Mouse (Mus musculus) B cell, adult 2 months (primary cell): Measurements from ENCODE around the gene Cyp2ab1.
"Not testable (repeated sequence)": the region's sequence is repeated elsewhere in the genome, so short reads cannot be mapped to it uniquely, and the experiment has no call there.

Experiments used
- DNase-seq, 2 experiments: peaks; one replicate each; pipeline ENCODE4 v3.0.0; 2022

Cyp2ab1 gene

GRCm38 (mm10) chr16:20325286-20325685 lies at the start of gene Cyp2ab1:
Gene Cyp2ab1, minus strand, starts transcription at chr16:20325404.
- DNase-seq: no peak

- no peak for DNase-seq
Measured at GRCm38 (mm10) chr16:20371731-20372130, 46.5 kb upstream of the Cyp2ab1 start.

- no peak for DNase-seq
Measured at GRCm38 (mm10) chr16:20368221-20368620, 43.0 kb upstream of the Cyp2ab1 start.

- no peak for DNase-seq
Measured at GRCm38 (mm10) chr16:20362121-20362520, 36.9 kb upstream of the Cyp2ab1 start.

- DNase-seq: not testable (repeated sequence)
Measured at GRCm38 (mm10) chr16:20361496-20361895, 36.3 kb upstream of the Cyp2ab1 start.

- DNase-seq: no peak
Measured at GRCm38 (mm10) chr16:20359643-20360295, 34.6 kb upstream of the Cyp2ab1 start.

- DNase-seq: peak in 1 of 2 experiments; percentile 1
Measured at GRCm38 (mm10) chr16:20357837-20358236, 32.6 kb upstream of the Cyp2ab1 start.

GRCm38 (mm10) chr16:20354762-20355161 lies 29.6 kb upstream of the Cyp2ab1 start:
- no peak for DNase-seq

GRCm38 (mm10) chr16:20354011-20354410 lies 28.8 kb upstream of the Cyp2ab1 start:
- no peak for DNase-seq

- no peak for DNase-seq
Measured at GRCm38 (mm10) chr16:20345464-20345863, 20.3 kb upstream of the Cyp2ab1 start.

- DNase-seq: no peak
Measured at GRCm38 (mm10) chr16:20338616-20339015, 13.4 kb upstream of the Cyp2ab1 start.

- DNase-seq: no peak
Measured at GRCm38 (mm10) chr16:20334918-20335317, 9.7 kb upstream of the Cyp2ab1 start.

GRCm38 (mm10) chr16:20328306-20328705 lies 3.1 kb upstream of the Cyp2ab1 start:
- no peak for DNase-seq

GRCm38 (mm10) chr16:20323907-20324306 lies 1.3 kb downstream of the Cyp2ab1 start:
- no peak for DNase-seq

- no peak for DNase-seq
Measured at GRCm38 (mm10) chr16:20322274-20322673, 2.9 kb downstream of the Cyp2ab1 start.

- DNase-seq: no peak
Measured at GRCm38 (mm10) chr16:20316770-20317169, 8.4 kb downstream of the Cyp2ab1 start.

- DNase-seq: no peak
Measured at GRCm38 (mm10) chr16:20315266-20315665, 9.9 kb downstream of the Cyp2ab1 start.

- DNase-seq: no peak
Measured at GRCm38 (mm10) chr16:20312272-20312671, 12.9 kb downstream of the Cyp2ab1 start.

GRCm38 (mm10) chr16:20301770-20302649 lies 23.2 kb downstream of the Cyp2ab1 start, which contains the start of gene Parl:
Gene Parl, minus strand, starts transcription at chr16:20302387.
- peak; percentile 83 to 85 for DNase-seq

GRCm38 (mm10) chr16:20300076-20300475 lies 25.1 kb downstream of the Cyp2ab1 start:
- DNase-seq: no peak

GRCm38 (mm10) chr16:20280238-20280637 lies 45.0 kb downstream of the Cyp2ab1 start:
- DNase-seq: no peak

GRCm38 (mm10) chr16:20279395-20279794 lies 45.8 kb downstream of the Cyp2ab1 start:
- no peak for DNase-seq

GRCm38 (mm10) chr16:20272994-20273393 lies 52.2 kb downstream of the Cyp2ab1 start:
- no peak for DNase-seq

- DNase-seq: no peak
Measured at GRCm38 (mm10) chr16:20271339-20271738, 53.9 kb downstream of the Cyp2ab1 start.
